Mouse (Mus musculus): ENCODE measurements around the gene Il33. TPM values are rescaled to one million over a fixed set of nuclear protein-coding genes. Genes with fewer than 3 reads are reported as not detected.

The Il33 gene
- total and polyA plus RNA-seq, 2 experiments from 2014 or later, result 15.3 to 16.9 TPM

- Histone ChIP-seq H3K4me3 (ENCODE audit: low read length) (no peak overlapping the region), H3K27ac (no peak overlapping the region), H3K9ac (replicated peaks; ENCODE audit: low read length) (no peak overlapping the region), H3K27me3 (ENCODE audit: insufficient read depth, low read length) (no peaks in the 10 kb centered on the region), H3K9me3 (ENCODE audit: low read length) (no peaks in the 10 kb centered on the region), H3K36me3 (ENCODE audit: insufficient read depth, low read length) (no peaks in the 10 kb centered on the region), H3K4me1 (ENCODE audit: insufficient read depth, low read length) (no peaks in the 10 kb centered on the region), H3K4me2 (ENCODE audit: low read depth, low read length) (no peak overlapping the region)
- no peak for ATAC-seq
- no peak for DNase-seq (ENCODE audit: low spot score)
- no peak for TF ChIP-seq CTCF (IDR thresholded peaks at IDR 0.05; ENCODE audit: low read depth)
- WGBS, result 88% methylated on average over 2 of the region's 2 CpGs
Observed at GRCm38 (mm10) chr19:29887476-29887875, 37.4 kb upstream of the Il33 start.

- Histone ChIP-seq H3K4me3 (ENCODE audit: low read length) (no peak overlapping the region), H3K27me3 (ENCODE audit: insufficient read depth, low read length) (no peaks in the 10 kb centered on the region), H3K9ac (replicated peaks; ENCODE audit: low read length) (no peak overlapping the region), H3K27ac (no peak overlapping the region), H3K4me1 (ENCODE audit: insufficient read depth, low read length) (no peaks in the 10 kb centered on the region), H3K4me2 (ENCODE audit: low read depth, low read length) (no peak overlapping the region), H3K36me3 (ENCODE audit: insufficient read depth, low read length) (no peaks in the 10 kb centered on the region), H3K9me3 (ENCODE audit: low read length) (no peaks in the 10 kb centered on the region)
- TF ChIP-seq CTCF (IDR thresholded peaks at IDR 0.05; ENCODE audit: low read depth), result no peak
- 83% methylated on average over 6 of the region's 6 CpGs for WGBS
- DNase-seq (ENCODE audit: low spot score) (no peak), ATAC-seq (no peak)
Observed at GRCm38 (mm10) chr19:29888946-29889345, 36.0 kb upstream of the Il33 start.

GRCm38 (mm10) chr19:29891981-29892380, 32.9 kb upstream of the Il33 start:
- Histone ChIP-seq H3K4me1 (ENCODE audit: insufficient read depth, low read length) (0 out of 2 replicates have a peak, but pooled peaks cover 3% of the 10 kb centered on the region), H3K36me3 (ENCODE audit: insufficient read depth, low read length) (no peaks in the 10 kb centered on the region), H3K27ac (no peak overlapping the region), H3K9ac (replicated peaks; ENCODE audit: low read length) (no peak overlapping the region), H3K27me3 (ENCODE audit: insufficient read depth, low read length) (no peaks in the 10 kb centered on the region), H3K9me3 (ENCODE audit: low read length) (no peaks in the 10 kb centered on the region), H3K4me3 (ENCODE audit: low read length) (no peak overlapping the region), H3K4me2 (ENCODE audit: low read depth, low read length) (no peak overlapping the region)
- no peak for TF ChIP-seq CTCF (IDR thresholded peaks at IDR 0.05; ENCODE audit: low read depth)
- 75% methylated on average over 4 of the region's 4 CpGs for WGBS
- no peak for ATAC-seq
- no peak for DNase-seq (ENCODE audit: low spot score)

GRCm38 (mm10) chr19:29892786-29893185, 32.1 kb upstream of the Il33 start:
- H3K36me3 ChIP-seq (ENCODE audit: insufficient read depth, low read length), result no peaks in the 10 kb centered on the region
- WGBS, result 81% methylated on average over 6 of the region's 6 CpGs
- ATAC-seq (no peak), DNase-seq (ENCODE audit: low spot score) (no peak)
- no peaks in the 10 kb centered on the region for H3K27me3 ChIP-seq (ENCODE audit: insufficient read depth, low read length)
- no peak overlapping the region for H3K4me2 ChIP-seq (ENCODE audit: low read depth, low read length)
- H3K4me1 ChIP-seq (ENCODE audit: insufficient read depth, low read length), result 0 out of 2 replicates have a peak, but pooled peaks cover 3% of the 10 kb centered on the region
- H3K27ac ChIP-seq, result no peak overlapping the region
- no peak overlapping the region for H3K9ac ChIP-seq (replicated peaks; ENCODE audit: low read length)
- no peak overlapping the region for H3K4me3 ChIP-seq (ENCODE audit: low read length)
- H3K9me3 ChIP-seq (ENCODE audit: low read length), result no peaks in the 10 kb centered on the region
- no peak for TF ChIP-seq CTCF (IDR thresholded peaks at IDR 0.05; ENCODE audit: low read depth)

- peak; percentile 73 for ATAC-seq
- H3K36me3 ChIP-seq (ENCODE audit: insufficient read depth, low read length), result no peaks in the 10 kb centered on the region
- 64% methylated on average over 4 of the region's 4 CpGs for WGBS
Observed at GRCm38 (mm10) chr19:29893718-29894273, 31.1 kb upstream of the Il33 start.

GRCm38 (mm10) chr19:29894381-29894780, 30.5 kb upstream of the Il33 start:
- ATAC-seq (no peak), DNase-seq (ENCODE audit: low spot score) (no peak)
- 83% methylated on average over 12 of the region's 12 CpGs for WGBS
- Histone ChIP-seq H3K4me2 (ENCODE audit: low read depth, low read length) (no peak overlapping the region), H3K9ac (replicated peaks; ENCODE audit: low read length) (no peak overlapping the region), H3K4me3 (ENCODE audit: low read length) (no peak overlapping the region), H3K27ac (peak overlapping the region; percentile 26; the same call in 1 of the 2 replicates), H3K36me3 (ENCODE audit: insufficient read depth, low read length) (no peaks in the 10 kb centered on the region), H3K27me3 (ENCODE audit: insufficient read depth, low read length) (no peaks in the 10 kb centered on the region), H3K9me3 (ENCODE audit: low read length) (peaks cover under 1% of the 10 kb centered on the region; the same call in 1 of the 2 replicates), H3K4me1 (ENCODE audit: insufficient read depth, low read length) (0 out of 2 replicates have a peak, but pooled peaks cover 3% of the 10 kb centered on the region)
- TF ChIP-seq CTCF (IDR thresholded peaks at IDR 0.05; ENCODE audit: low read depth), result no peak

More at GRCm38 (mm10) chr19:29893718-29894273, 31.1 kb upstream of the Il33 start:
- no peaks in the 10 kb centered on the region for H3K27me3 ChIP-seq (ENCODE audit: insufficient read depth, low read length)
- peak; percentile 42 for DNase-seq (ENCODE audit: low spot score)
- 0 out of 2 replicates have a peak, but pooled peaks cover 3% of the 10 kb centered on the region for H3K4me1 ChIP-seq (ENCODE audit: insufficient read depth, low read length)
- H3K4me2 ChIP-seq (ENCODE audit: low read depth, low read length), result no peak overlapping the region
- H3K4me3 ChIP-seq (ENCODE audit: low read length), result no peak overlapping the region
- H3K9ac ChIP-seq (replicated peaks; ENCODE audit: low read length), result no peak overlapping the region
- no peak for TF ChIP-seq CTCF (IDR thresholded peaks at IDR 0.05; ENCODE audit: low read depth)
- H3K27ac ChIP-seq, result peak overlapping the region; percentile 26; the same call in 1 of the 2 replicates
- no peaks in the 10 kb centered on the region for H3K9me3 ChIP-seq (ENCODE audit: low read length)

- 49% methylated on average over 7 of the region's 7 CpGs for WGBS
- no peak overlapping the region for H3K9ac ChIP-seq (replicated peaks; ENCODE audit: low read length)
- no peak overlapping the region for H3K4me2 ChIP-seq (ENCODE audit: low read depth, low read length)
- H3K4me1 ChIP-seq (ENCODE audit: insufficient read depth, low read length), result 0 out of 2 replicates have a peak, but pooled peaks cover 3% of the 10 kb centered on the region
- peaks cover 3% of the 10 kb centered on the region; the same call in 1 of the 2 replicates for H3K9me3 ChIP-seq (ENCODE audit: low read length)
- ATAC-seq (no peak), DNase-seq (ENCODE audit: low spot score) (no peak)
- no peak overlapping the region for H3K27ac ChIP-seq
- no peaks in the 10 kb centered on the region for H3K27me3 ChIP-seq (ENCODE audit: insufficient read depth, low read length)
- no peaks in the 10 kb centered on the region for H3K36me3 ChIP-seq (ENCODE audit: insufficient read depth, low read length)
- H3K4me3 ChIP-seq (ENCODE audit: low read length), result no peak overlapping the region
- TF ChIP-seq CTCF (IDR thresholded peaks at IDR 0.05; ENCODE audit: low read depth), result no peak
Observed at GRCm38 (mm10) chr19:29895047-29895446, 29.9 kb upstream of the Il33 start.

Data from hindbrain, postnatal 0 days (tissue).